Mouse (Mus musculus): ENCODE results near the gene Kdm8. TPM values are rescaled to one million over a fixed set of nuclear protein-coding genes. Genes with fewer than 3 reads are reported as not detected.

The Kdm8 gene
- total and polyA plus RNA-seq, 3 experiments = 11.6 to 14.7 TPM; not detected in 1

DNA sequence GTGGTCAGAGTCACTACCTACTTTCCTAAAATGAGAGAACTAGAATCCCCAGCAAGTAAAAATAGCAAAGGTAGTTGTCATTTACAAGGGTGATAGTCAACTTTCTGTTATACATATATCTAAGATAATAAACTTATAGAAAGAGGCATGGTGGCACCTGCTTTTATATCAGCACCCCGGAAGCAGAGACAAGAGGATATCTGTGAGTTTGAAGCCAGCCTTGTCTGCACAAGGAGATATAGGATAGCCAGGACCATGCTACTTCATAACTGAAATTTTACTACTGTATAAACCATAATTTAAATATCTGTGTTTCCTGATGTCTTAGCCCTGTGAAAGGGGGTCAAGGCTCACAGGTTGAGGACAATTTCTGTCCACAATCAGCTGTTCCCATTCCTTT, 29.4 kb upstream of the Kdm8 start (continued):
- no peak for TF ChIP-seq USF1 (IDR thresholded peaks at IDR 0.05; ENCODE audit: low read depth, low read length)
- no peak for TF ChIP-seq SMC3 (IDR thresholded peaks at IDR 0.05; ENCODE audit: low read depth, low read length)
- no peak for TF ChIP-seq GABPA (IDR thresholded peaks at IDR 0.05; ENCODE audit: low read depth, low read length)
- TF ChIP-seq HCFC1 (IDR thresholded peaks at IDR 0.05; ENCODE audit: low read depth, low read length) = no peak
- TF ChIP-seq ELF1 (IDR thresholded peaks at IDR 0.05; ENCODE audit: low read depth, low read length) = peak; percentile 58
- TF ChIP-seq MAX (IDR thresholded peaks at IDR 0.05; ENCODE audit: low read length) = no peak
- no peak for TF ChIP-seq KAT2A (conservative IDR thresholded peaks at IDR 0.05; ENCODE audit: low read depth, low read length)
- peak; percentile 67 to 86 for TF ChIP-seq EP300 (IDR thresholded peaks at IDR 0.05; ENCODE audit: low read depth in 1 of 2, low read length in 2 of 2)
- no peak for TF ChIP-seq UBTF (IDR thresholded peaks at IDR 0.05; ENCODE audit: borderline replicate concordance, insufficient read depth, low read depth, low read length)
- no peak for TF ChIP-seq RAD21 (IDR thresholded peaks at IDR 0.05; ENCODE audit: low read depth, low read length)
- 0 out of 2 replicates have a peak, but pooled peaks have one; percentile 2 for TF ChIP-seq MAFK (IDR thresholded peaks at IDR 0.05; ENCODE audit: borderline replicate concordance, low read depth, low read length)
- TF ChIP-seq MEF2A (IDR thresholded peaks at IDR 0.05; ENCODE audit: extremely low read depth, insufficient replicate concordance, low read depth, low read length, poor library complexity, severe bottlenecking) = peak; percentile 48; the same call in 1 of the 2 replicates
- no peak for TF ChIP-seq MYC (IDR thresholded peaks at IDR 0.05; ENCODE audit: low read depth, low read length)
- TF ChIP-seq ZKSCAN1 (IDR thresholded peaks at IDR 0.05; ENCODE audit: low read depth, low read length) = no peak
- TF ChIP-seq POLR2AphosphoS2 (IDR thresholded peaks at IDR 0.05; ENCODE audit: low read length) = no peak
- no peak for TF ChIP-seq CTCF (IDR thresholded peaks at IDR 0.05 in 2 of 3, conservative IDR thresholded peaks at IDR 0.05 in 1 of 3; ENCODE audit: control insufficient read depth in 1 of 3, insufficient read depth in 1 of 3, low read depth in 2 of 3, low read length in 3 of 3, poor library complexity in 1 of 3, severe bottlenecking in 1 of 3)

DNA sequence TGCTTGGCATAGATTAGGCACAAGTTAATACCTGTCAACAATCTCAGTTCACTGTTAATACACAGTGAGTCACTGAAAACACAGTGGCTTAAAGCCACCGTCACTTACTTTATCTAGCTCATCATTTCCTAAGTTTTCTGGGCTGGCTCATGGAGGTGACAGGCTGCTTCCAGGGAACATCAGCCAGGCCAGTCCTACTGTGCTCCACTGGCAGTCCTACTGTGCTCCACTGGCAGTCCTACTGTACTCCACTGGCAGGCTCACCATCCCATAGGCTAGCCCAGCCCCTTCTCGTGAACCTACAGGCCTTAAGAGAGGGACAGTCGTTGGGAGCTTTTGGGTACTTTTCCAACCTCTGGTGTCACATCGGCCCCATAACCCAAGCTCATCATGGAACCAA, 28.7 kb upstream of the Kdm8 start:
- Histone ChIP-seq H3K9me3 (replicated peaks; ENCODE audit: insufficient read depth, low read length) (no peaks in the 10 kb centered on the region; the same call in 1 of the 2 replicates), H3K4me1 (ENCODE audit: control insufficient read depth in 1 of 2, insufficient read depth in 2 of 2, low read length in 2 of 2) (peaks cover 24 to 27% of the 10 kb centered on the region in 2 experiments), H3K9ac (ENCODE audit: control insufficient read depth, low read depth, low read length, poor library complexity, severe bottlenecking) (no peak overlapping the region), H3K79me2 (ENCODE audit: control insufficient read depth, insufficient read depth, low read length, poor library complexity) (no peaks in the 10 kb centered on the region), H3K36me3 (ENCODE audit: control insufficient read depth in 1 of 2, insufficient read depth in 2 of 2, low read length in 2 of 2) (peaks cover 0 to 14% of the 10 kb centered on the region in 2 experiments; a peak in 2 of 4 replicates), H3K27me3 (ENCODE audit: control insufficient read depth in 1 of 2, insufficient read depth in 2 of 2, low read length in 2 of 2) (no peaks in the 10 kb centered on the region), H3K4me3 (ENCODE audit: control insufficient read depth in 1 of 2, insufficient read depth in 1 of 2, low read depth in 2 of 2, low read length in 2 of 2) (no peak overlapping the region), H3K27ac (ENCODE audit: control insufficient read depth, low read depth, low read length) (no peak overlapping the region)
- no peak for DNase-seq (ENCODE audit: low read depth, low spot score)
- peak; percentile 95 for TF ChIP-seq ZKSCAN1 (IDR thresholded peaks at IDR 0.05; ENCODE audit: low read depth, low read length)
- TF ChIP-seq EP300 (IDR thresholded peaks at IDR 0.05; ENCODE audit: low read depth in 1 of 2, low read length in 2 of 2) = no peak

DNA sequence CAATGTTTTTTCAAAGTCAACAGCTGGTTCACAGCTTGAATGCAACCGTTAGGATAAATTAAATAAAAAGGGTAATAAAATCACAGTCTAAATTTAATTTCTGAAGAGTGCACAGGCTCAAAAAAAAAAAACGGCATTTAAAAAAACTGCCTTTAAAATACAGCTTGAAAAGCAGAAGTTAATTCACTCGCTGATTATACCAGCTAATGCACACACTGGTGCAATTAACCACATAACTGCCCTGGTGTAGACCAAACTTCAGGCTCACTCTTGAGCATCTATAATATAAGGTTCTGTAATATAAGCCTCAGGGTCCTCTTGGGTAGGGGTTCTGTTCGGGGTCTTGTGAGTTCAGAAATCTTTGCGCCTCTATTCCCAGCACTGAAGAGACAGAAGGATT, 27.7 kb upstream of the Kdm8 start:
- TF ChIP-seq E2F4 (IDR thresholded peaks at IDR 0.05; ENCODE audit: borderline replicate concordance, low read depth, low read length) (no peak), TCF12 (IDR thresholded peaks at IDR 0.05; ENCODE audit: low read depth, low read length) (no peak), TAL1 (IDR thresholded peaks at IDR 0.05; ENCODE audit: low read length) (no peak), EP300 (IDR thresholded peaks at IDR 0.05; ENCODE audit: low read depth in 1 of 2, low read length in 2 of 2) (peak in 1 of 2 experiments; percentile 27; a peak in 1 of 4 replicates), SIN3A (IDR thresholded peaks at IDR 0.05; ENCODE audit: low read length) (no peak), ETS1 (IDR thresholded peaks at IDR 0.05; ENCODE audit: low read depth, low read length) (no peak), POLR2A (IDR thresholded peaks at IDR 0.05; ENCODE audit: control insufficient read depth in 1 of 2, insufficient read depth in 1 of 2, low read depth in 1 of 2, low read length in 2 of 2, poor library complexity in 1 of 2) (no peak), JUND (IDR thresholded peaks at IDR 0.05; ENCODE audit: low read depth, low read length) (no peak), POLR2AphosphoS5 (IDR thresholded peaks at IDR 0.05; ENCODE audit: borderline replicate concordance, low read depth, low read length) (no peak), USF2 (IDR thresholded peaks at IDR 0.05; ENCODE audit: borderline replicate concordance in 1 of 2, insufficient read depth in 1 of 2, low read depth in 1 of 2, low read length in 2 of 2) (no peak), ZNF384 (IDR thresholded peaks at IDR 0.05; ENCODE audit: low read depth, low read length) (peak; percentile 97), CTCF (IDR thresholded peaks at IDR 0.05 in 2 of 3, conservative IDR thresholded peaks at IDR 0.05 in 1 of 3; ENCODE audit: control insufficient read depth in 1 of 3, insufficient read depth in 1 of 3, low read depth in 2 of 3, low read length in 3 of 3, poor library complexity in 1 of 3, severe bottlenecking in 1 of 3) (no peak), ZC3H11A (IDR thresholded peaks at IDR 0.05; ENCODE audit: low read depth, low read length) (no peak), ZMIZ1 (IDR thresholded peaks at IDR 0.05; ENCODE audit: low read depth, low read length) (no peak)

More for the DNA sequence above, 27.7 kb upstream of the Kdm8 start:
- Histone ChIP-seq H3K9me3 (replicated peaks; ENCODE audit: insufficient read depth, low read length) (no peaks in the 10 kb centered on the region), H3K4me1 (ENCODE audit: control insufficient read depth in 1 of 2, insufficient read depth in 2 of 2, low read length in 2 of 2) (peaks cover 27 to 32% of the 10 kb centered on the region in 2 experiments), H3K27me3 (ENCODE audit: control insufficient read depth in 1 of 2, insufficient read depth in 2 of 2, low read length in 2 of 2) (no peaks in the 10 kb centered on the region), H3K27ac (ENCODE audit: control insufficient read depth, low read depth, low read length) (no peak overlapping the region), H3K9ac (ENCODE audit: control insufficient read depth, low read depth, low read length, poor library complexity, severe bottlenecking) (no peak overlapping the region), H3K4me3 (ENCODE audit: control insufficient read depth in 1 of 2, insufficient read depth in 1 of 2, low read depth in 2 of 2, low read length in 2 of 2) (no peak overlapping the region), H3K36me3 (ENCODE audit: control insufficient read depth in 1 of 2, insufficient read depth in 2 of 2, low read length in 2 of 2) (peaks cover 0 to 15% of the 10 kb centered on the region in 2 experiments; a peak in 2 of 4 replicates), H3K79me2 (ENCODE audit: control insufficient read depth, insufficient read depth, low read length, poor library complexity) (no peaks in the 10 kb centered on the region)
- DNase-seq (ENCODE audit: low read depth, low spot score) = peak; percentile 62

Measured in MEL (cell line).